Mouse (Mus musculus): ENCODE measurements around the gene Cdh9.

Cdh9 gene

GRCm38 (mm10) chr15:16728470-16729011 lies at the start of gene Cdh9:
Cdh9 (plus strand) TSS chr15:16728756.
- no peak for DNase-seq (ENCODE audit: low read depth)

- no peak for DNase-seq (ENCODE audit: low read depth)
Observed at GRCm38 (mm10) chr15:16679096-16679495, 49.5 kb upstream of the Cdh9 start.

- DNase-seq (ENCODE audit: low read depth), result no peak
Observed at GRCm38 (mm10) chr15:16699821-16700220, 28.7 kb upstream of the Cdh9 start.

GRCm38 (mm10) chr15:16702340-16702739 lies 26.2 kb upstream of the Cdh9 start:
- no peak for DNase-seq (ENCODE audit: low read depth)

GRCm38 (mm10) chr15:16739088-16739487 lies 10.5 kb downstream of the Cdh9 start:
- DNase-seq (ENCODE audit: low read depth), result no peak

- DNase-seq (ENCODE audit: low read depth), result no peak
Observed at GRCm38 (mm10) chr15:16746672-16747071, 18.1 kb downstream of the Cdh9 start.

GRCm38 (mm10) chr15:16763252-16763651 lies 34.7 kb downstream of the Cdh9 start:
- no peak for DNase-seq (ENCODE audit: low read depth)

- no peak for DNase-seq (ENCODE audit: low read depth)
Observed at GRCm38 (mm10) chr15:16784575-16784974, 56.0 kb downstream of the Cdh9 start.

GRCm38 (mm10) chr15:16792857-16793256 lies 64.3 kb downstream of the Cdh9 start:
- no peak for DNase-seq (ENCODE audit: low read depth)

GRCm38 (mm10) chr15:16801302-16801701 lies 72.7 kb downstream of the Cdh9 start:
- DNase-seq (ENCODE audit: low read depth), result no peak

- no peak for DNase-seq (ENCODE audit: low read depth)
Observed at GRCm38 (mm10) chr15:16810787-16811186, 82.2 kb downstream of the Cdh9 start.

GRCm38 (mm10) chr15:16814035-16814434 lies 85.5 kb downstream of the Cdh9 start:
- DNase-seq (ENCODE audit: low read depth), result no peak

- no peak for DNase-seq (ENCODE audit: low read depth)
Observed at GRCm38 (mm10) chr15:16834761-16835160, 106.2 kb downstream of the Cdh9 start.

GRCm38 (mm10) chr15:16882542-16882941 lies 154.0 kb downstream of the Cdh9 start:
- no peak for DNase-seq (ENCODE audit: low read depth)

- no peak for DNase-seq (ENCODE audit: low read depth)
Observed at GRCm38 (mm10) chr15:16896674-16897073, 168.1 kb downstream of the Cdh9 start.

All from naive thymus-derived CD4-positive, alpha-beta T cell, adult 2 months (primary cell).